Mouse (Mus musculus) heart, postnatal 0 days (tissue): ENCODE measurements around the gene Dus2.
"Not testable (repeated sequence)": the region's sequence is repeated elsewhere in the genome, so short reads cannot be mapped to it uniquely, and the experiment has no call there.

Experiments used
- CTCF ChIP-seq: IDR thresholded peaks from 2 replicates; pipeline ENCODE4 v1.5.1; 2016; ENCODE audit warnings: antibody characterized with exemption, control low read depth, low read depth
- EP300 ChIP-seq: IDR thresholded peaks from 2 replicates; pipeline ENCODE4 v1.6.1; 2016; ENCODE audit warnings: antibody characterized with exemption, low read depth

DNA sequence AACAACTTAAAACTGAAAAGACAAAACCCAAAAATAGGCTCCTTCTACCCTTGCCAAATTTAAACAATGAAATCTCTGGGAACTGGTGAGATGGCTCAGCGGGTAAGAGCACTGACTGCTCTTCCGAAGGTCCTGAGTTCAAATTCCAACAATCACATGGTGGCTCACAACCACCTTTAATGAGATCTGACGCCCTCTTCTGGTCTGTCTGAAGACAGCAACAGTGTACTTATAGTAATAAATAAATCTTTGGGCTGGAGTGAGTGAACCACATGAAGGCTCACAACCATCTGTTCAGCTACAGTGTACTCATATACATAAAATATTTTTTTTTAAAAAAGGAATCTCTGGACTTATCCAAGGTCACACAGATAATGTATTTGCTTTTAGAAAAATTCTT, 16.8 kb downstream of the Dus2 start:
- TF ChIP-seq EP300: not testable (repeated sequence)
- 0 out of 2 replicates have a peak, but pooled peaks have one; percentile 4 for TF ChIP-seq CTCF
